Mouse (Mus musculus) frontal cortex, postnatal 10 days (tissue): ENCODE results near the gene Ms4a6d.
"Not testable (repeated sequence)": the region's sequence is repeated elsewhere in the genome, so short reads cannot be mapped to it uniquely, and the experiment has no call there.

Experiments used
- DNase-seq, 2 experiments: peaks; one replicate each; pipeline ENCODE4 v3.0.0; 2022; ENCODE audit warnings: low spot score in 2 of 2, mixed read lengths in 1 of 2

Ms4a6d gene

DNA sequence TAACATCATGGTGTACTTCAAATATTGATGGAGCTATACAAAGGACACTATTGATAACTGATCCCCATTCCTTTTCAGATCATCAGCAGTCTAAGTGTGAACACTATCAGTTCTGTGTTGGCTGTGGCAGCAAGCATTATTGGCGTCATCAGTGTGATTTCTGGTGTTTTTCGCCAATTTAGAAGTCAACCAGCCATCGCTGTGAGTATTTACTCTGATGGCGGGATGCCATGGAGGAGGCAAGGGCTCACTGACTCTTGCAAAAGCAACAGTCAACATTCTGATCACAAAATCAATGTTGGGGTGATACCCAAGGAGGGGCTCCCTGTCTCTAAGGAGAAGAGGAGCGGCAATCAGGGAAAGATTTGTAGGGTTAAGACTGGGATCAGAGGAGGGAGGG is 49.9 kb downstream of the Ms4a6d start:
- no peak for DNase-seq

- no peak for DNase-seq
These were observed 56.7 kb downstream of the Ms4a6d start for GRCm38 (mm10) chr19:11547911-11548310.

GRCm38 (mm10) chr19:11544383-11544782 is 60.3 kb downstream of the Ms4a6d start:
- DNase-seq, result not testable (repeated sequence)

GRCm38 (mm10) chr19:11540166-11540821 is 64.4 kb downstream of the Ms4a6d start:
- DNase-seq, result not testable (repeated sequence)

DNA sequence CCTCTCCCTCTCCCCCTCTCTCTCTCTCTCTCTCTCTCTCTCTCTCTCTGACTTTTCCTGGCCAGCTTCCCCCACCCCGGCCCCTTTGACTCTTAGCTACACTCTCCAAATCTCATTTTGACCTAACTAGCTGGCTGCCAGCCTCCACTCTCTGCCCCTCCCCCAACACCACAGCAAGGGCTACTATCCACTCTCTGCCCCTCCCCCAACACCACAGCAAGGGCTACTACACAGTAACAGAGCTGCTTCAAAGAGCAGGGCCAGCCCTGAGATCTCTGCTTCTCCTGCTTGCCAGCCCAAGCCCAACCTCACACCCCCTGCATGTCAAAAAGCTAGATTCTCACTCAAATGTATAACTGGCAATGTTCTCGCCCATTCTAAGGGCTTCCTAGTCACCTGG is 67.3 kb downstream of the Ms4a6d start:
- no peak for DNase-seq
